Mouse (Mus musculus) heart, adult 2 months (tissue): ENCODE measurements around the gene Trpc2. TPM values are rescaled to one million over a fixed set of nuclear protein-coding genes. Genes with fewer than 3 reads are reported as not detected.

Experiments used
- DNase-seq, 2 experiments: peaks; one replicate each; pipeline ENCODE4 v3.0.0; 2021
- H3K27ac ChIP-seq: fragments of 200-600 bp; 2 replicates; pipeline ENCODE4 v1.8.1; 2022
- H3K27me3 ChIP-seq: fragments of 200-500 bp; 2 replicates; pipeline ENCODE4 v1.6.1; 2012; ENCODE audit warnings: mild to moderate bottlenecking, low read length, inconsistent platforms, mixed read lengths; ENCODE audit not compliant: control insufficient read depth, insufficient read depth
- H3K36me3 ChIP-seq: fragments of 200-500 bp; 2 replicates; pipeline ENCODE4 v1.6.1; 2012; ENCODE audit warnings: low read length, inconsistent platforms; ENCODE audit not compliant: control insufficient read depth, insufficient read depth
- H3K4me1 ChIP-seq: fragments of 200-500 bp; 2 replicates; pipeline ENCODE4 v1.6.1; 2011; ENCODE audit warnings: low read length; ENCODE audit not compliant: control insufficient read depth, insufficient read depth
- H3K4me3 ChIP-seq: fragments of 200-600 bp; 2 replicates; pipeline ENCODE4 v1.8.1; 2022
- H3K79me2 ChIP-seq: fragments of 200-500 bp; replicated peaks from 2 replicates; pipeline ENCODE4 v1.6.1; 2012; ENCODE audit warnings: mild to moderate bottlenecking, inconsistent platforms, low read length, moderate library complexity, mixed read lengths; ENCODE audit not compliant: control insufficient read depth, insufficient read depth
- H3K9ac ChIP-seq: fragments of 200-500 bp; 2 replicates; pipeline ENCODE4 v1.6.1; 2012; ENCODE audit warnings: low read depth, mild to moderate bottlenecking, control low read depth, inconsistent platforms, low read length, mixed read lengths
- CTCF ChIP-seq: fragments of 200-600 bp; IDR thresholded peaks from 2 replicates; pipeline ENCODE4 v1.8.1; 2022; ENCODE audit warnings: antibody characterized with exemption, mild to moderate bottlenecking, moderate library complexity
- EP300 ChIP-seq: fragments of 200-500 bp; IDR thresholded peaks from 2 replicates; pipeline ENCODE4 v1.6.1; 2011; ENCODE audit warnings: low read depth, low read length, control low read depth; ENCODE audit not compliant: insufficient read depth
- POLR2A ChIP-seq: fragments of 200-500 bp; IDR thresholded peaks from 2 replicates; pipeline ENCODE4 v1.6.1; 2011; ENCODE audit warnings: mild to moderate bottlenecking, low read depth, low read length, control low read depth; ENCODE audit not compliant: insufficient read depth
- whole genome bisulfite sequencing: fragments of 180-500 bp; shearing (Covaris S2); methylation state at CpG from one replicate; pipeline ENCODE4 v1.1.7; 2018; 5-methylcytosine and 5-hydroxymethylcytosine counted together
- intact Hi-C: fragments of 180-260 bp; cut with DNase I; formaldehyde crosslinking; loops from one replicate; pipeline ENCODE4 v1.15.1; 2025
- polyA plus RNA-seq: library from polyadenylated mRNA; depleted of rRNA; stranded (reverse); fragments of >200 nt; gene quantifications from 2 replicates; pipeline ENCODE4 v1.2.3, GENCODE M21; 2012
- total RNA-seq, 2 experiments: library from RNA; stranded (reverse); gene quantifications; 2 replicates each; pipeline ENCODE4 v1.2.3; 2021

Trpc2 gene
- total and polyA plus RNA-seq, 3 experiments = 0.23 to 1.2 TPM; not detected in 1

DNA sequence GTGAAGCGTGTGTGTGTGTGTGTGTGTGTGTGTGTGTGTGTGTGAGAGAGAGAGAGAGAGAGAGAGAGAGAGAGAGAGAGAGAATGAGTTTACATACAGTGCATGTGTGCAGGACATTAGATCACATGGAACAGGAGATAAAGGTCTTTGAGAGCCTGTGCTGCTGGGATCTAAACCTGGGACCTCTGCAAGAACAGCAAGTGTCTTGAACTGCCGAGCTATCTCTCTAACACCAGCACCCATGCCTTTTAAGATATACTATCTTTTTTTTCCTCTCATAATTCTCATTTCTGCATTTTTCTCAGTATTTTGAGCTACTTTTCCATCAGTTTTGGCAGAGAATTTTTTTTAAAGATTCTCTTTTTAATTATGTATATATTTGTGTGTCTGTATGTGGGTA, 20.6 kb downstream of the Trpc2 start:
- H3K79me2 ChIP-seq = no peaks in the 10 kb centered on the region; the same call in 1 of the 2 replicates
- peaks cover 2% of the 10 kb centered on the region for H3K36me3 ChIP-seq
- no peak for DNase-seq
- peaks cover 7% of the 10 kb centered on the region for H3K4me1 ChIP-seq
- H3K4me3 ChIP-seq = peak overlapping the region; percentile 36; the same call in 1 of the 2 replicates
- WGBS = 62% methylated on average over 2 of the region's 2 CpGs
- H3K27ac ChIP-seq = no peak overlapping the region
- intact Hi-C loops = no loop called here
- TF ChIP-seq POLR2A (no peak), EP300 (no peak), CTCF (no peak)
- no peak overlapping the region for H3K9ac ChIP-seq
- no peaks in the 10 kb centered on the region for H3K27me3 ChIP-seq

DNA sequence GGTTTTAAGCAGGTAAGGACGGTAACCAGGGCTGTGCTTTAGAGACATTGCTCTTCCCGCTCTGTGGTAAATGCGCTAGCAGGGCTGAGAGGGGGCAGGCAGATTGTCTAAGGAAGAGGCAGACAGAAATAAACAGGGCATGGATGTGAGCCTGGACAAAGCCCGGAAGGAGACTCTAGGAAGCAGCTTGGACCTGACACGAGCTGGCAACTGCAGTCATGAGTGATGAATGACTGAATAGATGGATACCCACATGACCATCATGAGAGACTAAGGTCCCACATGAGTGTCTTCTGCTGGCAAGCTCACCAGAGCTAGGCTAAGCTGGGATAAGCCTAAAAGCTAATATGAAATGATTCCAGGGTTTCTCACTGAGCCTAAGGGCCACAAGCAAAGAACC, 21.2 kb downstream of the Trpc2 start:
- Histone ChIP-seq H3K27ac (no peak overlapping the region), H3K9ac (no peak overlapping the region), H3K4me3 (peak overlapping the region; percentile 36; the same call in 1 of the 2 replicates), H3K4me1 (peaks cover 7% of the 10 kb centered on the region), H3K27me3 (no peaks in the 10 kb centered on the region), H3K36me3 (peaks cover 2% of the 10 kb centered on the region), H3K79me2 (no peaks in the 10 kb centered on the region; the same call in 1 of the 2 replicates)
- DNase-seq = no peak
- WGBS = 31% methylated on average over 5 of the region's 5 CpGs
- intact Hi-C loops = no loop called here
- TF ChIP-seq POLR2A (no peak), EP300 (no peak), CTCF (no peak)

DNA sequence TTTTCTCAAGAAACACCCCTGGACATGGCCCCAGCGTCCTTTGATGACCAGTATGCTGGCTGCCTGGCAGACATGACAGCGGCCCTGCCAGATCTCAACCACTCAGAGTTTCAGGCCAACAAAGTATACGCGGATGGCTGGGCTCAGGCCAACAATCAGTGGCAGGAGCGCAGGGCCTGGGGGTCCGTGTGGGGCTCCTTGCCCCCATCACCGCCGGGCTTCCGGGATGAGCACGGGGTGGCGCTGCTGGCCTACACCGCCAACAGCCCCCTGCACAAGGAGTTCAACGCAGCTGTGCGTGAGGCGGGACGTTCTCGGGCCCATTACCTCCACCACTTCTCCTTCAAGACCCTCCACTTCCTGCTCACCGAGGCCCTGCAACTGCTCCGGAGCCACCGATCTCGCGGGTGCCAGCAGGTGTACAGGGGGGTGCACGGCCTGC, 23.8 kb downstream of the Trpc2 start:
- H3K79me2 ChIP-seq = no peaks in the 10 kb centered on the region; the same call in 1 of the 2 replicates
- peak; percentile 47 to 50 for DNase-seq
- intact Hi-C loops = no loop called here
- H3K27me3 ChIP-seq = no peaks in the 10 kb centered on the region
- peaks cover 2% of the 10 kb centered on the region for H3K36me3 ChIP-seq
- H3K4me1 ChIP-seq = peaks cover 2% of the 10 kb centered on the region; the same call in 1 of the 2 replicates
- H3K9ac ChIP-seq = peak overlapping the region; percentile 8; the same call in 1 of the 2 replicates
- WGBS = 10% methylated on average over 23 of the region's 23 CpGs
- no peak overlapping the region for H3K27ac ChIP-seq
- H3K4me3 ChIP-seq = no peak overlapping the region
- no peak for TF ChIP-seq POLR2A
- TF ChIP-seq CTCF = no peak
- no peak for TF ChIP-seq EP300

DNA sequence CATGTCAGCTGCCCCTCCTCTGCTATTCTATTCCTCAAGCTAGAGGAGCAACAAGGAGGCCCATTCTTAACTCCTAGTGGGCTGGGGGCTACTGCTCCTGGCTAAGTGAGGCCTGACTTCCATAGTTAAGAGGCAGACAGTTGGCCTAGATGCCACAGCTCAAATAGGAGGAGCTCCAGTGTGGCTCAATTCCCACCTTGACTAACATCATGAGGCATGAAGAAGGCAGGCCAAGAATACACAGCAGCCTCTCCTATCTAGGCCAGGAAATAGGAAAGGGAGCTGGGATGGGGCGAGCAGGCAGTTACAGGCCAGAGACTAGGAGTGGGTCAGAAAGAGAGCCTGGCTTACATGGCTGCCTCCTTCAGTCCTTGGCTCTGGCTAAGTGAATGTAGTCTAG, 25.3 kb downstream of the Trpc2 start:
- whole genome bisulfite sequencing = 27% methylated on average over 1 of the region's 1 CpGs
- Histone ChIP-seq H3K4me1 (peaks cover 2% of the 10 kb centered on the region; the same call in 1 of the 2 replicates), H3K79me2 (no peaks in the 10 kb centered on the region; the same call in 1 of the 2 replicates), H3K9ac (no peak overlapping the region), H3K27ac (no peak overlapping the region), H3K4me3 (no peak overlapping the region), H3K36me3 (peaks cover 2% of the 10 kb centered on the region), H3K27me3 (no peaks in the 10 kb centered on the region)
- DNase-seq = peak in 1 of 2 experiments; percentile 39
- TF ChIP-seq EP300 (0 out of 2 replicates have a peak, but pooled peaks have one; percentile 51), POLR2A (peak; percentile 36; the same call in 1 of the 2 replicates), CTCF (no peak)
- intact Hi-C loops = no loop called here

DNA sequence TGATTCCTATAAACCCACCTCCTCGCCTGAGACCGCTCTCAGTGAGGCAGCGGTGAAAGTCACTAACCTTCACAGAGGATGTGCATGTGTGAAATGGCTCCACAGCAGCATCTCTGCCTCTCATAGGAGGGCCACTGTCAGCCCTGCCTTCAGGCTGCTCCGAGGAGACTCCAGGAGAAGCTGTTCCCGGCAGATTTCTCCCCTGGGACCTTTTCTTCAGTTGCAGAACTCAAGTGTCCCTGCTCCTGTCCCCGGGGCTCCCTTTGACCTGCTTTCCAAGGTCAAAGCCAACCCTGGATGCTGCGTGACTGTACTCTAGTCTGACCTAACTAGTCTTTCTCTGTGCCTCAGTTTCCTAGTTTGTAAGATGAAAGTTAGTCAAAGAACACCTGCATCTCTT, 26.3 kb downstream of the Trpc2 start, which contains the start of gene Art5:
Gene Art5 (minus strand): TSS at position 319 of the 400 bp plus-strand sequence.
- H3K79me2 ChIP-seq = no peaks in the 10 kb centered on the region; the same call in 1 of the 2 replicates
- H3K27me3 ChIP-seq = no peaks in the 10 kb centered on the region
- H3K27ac ChIP-seq = no peak within 1 kb of the TSS
- no peak for DNase-seq
- no peaks in the 10 kb centered on the region for H3K4me1 ChIP-seq
- H3K4me3 ChIP-seq = no peak within 1 kb of the TSS
- intact Hi-C loops = no loop called here
- 62% methylated on average over 7 of the region's 7 CpGs for WGBS
- no peak for TF ChIP-seq CTCF
- TF ChIP-seq EP300 = no peak
- TF ChIP-seq POLR2A = no peak
- H3K9ac ChIP-seq = no peak within 1 kb of the TSS
- peaks cover 2% of the 10 kb centered on the region for H3K36me3 ChIP-seq

DNA sequence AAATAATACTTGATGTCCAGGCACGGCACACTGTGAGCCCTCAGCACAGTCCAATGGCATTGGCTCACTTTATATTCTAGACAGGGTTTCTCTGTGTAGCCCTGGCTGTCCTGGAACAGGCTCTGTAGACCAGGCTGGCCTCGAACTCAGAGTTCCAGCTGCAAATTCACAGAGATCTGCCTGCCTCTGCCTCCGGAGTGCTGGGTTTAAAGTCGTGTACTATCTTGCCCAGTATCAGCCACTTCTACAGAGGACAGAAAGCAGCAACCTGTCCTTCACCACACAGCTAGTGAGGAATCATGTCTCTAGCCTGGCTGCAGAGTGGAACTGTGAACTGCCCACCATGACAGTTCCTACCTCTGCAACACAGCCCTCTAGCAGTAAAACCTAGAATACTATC, 26.8 kb downstream of the Trpc2 start:
- WGBS = 79% methylated on average over 4 of the region's 4 CpGs
- TF ChIP-seq CTCF (no peak), POLR2A (no peak), EP300 (no peak)

More for the DNA sequence above, 26.8 kb downstream of the Trpc2 start:
- no peak overlapping the region for H3K4me3 ChIP-seq
- H3K9ac ChIP-seq = no peak overlapping the region
- H3K27ac ChIP-seq = no peak overlapping the region
- DNase-seq = no peak
- intact Hi-C loops = no loop called here
- no peaks in the 10 kb centered on the region; the same call in 1 of the 2 replicates for H3K79me2 ChIP-seq
- no peaks in the 10 kb centered on the region for H3K4me1 ChIP-seq
- H3K27me3 ChIP-seq = no peaks in the 10 kb centered on the region
- peaks cover 2% of the 10 kb centered on the region for H3K36me3 ChIP-seq
